Mouse (Mus musculus) liver, embryonic 15.5 days (tissue): ENCODE data around the gene Pdap1. TPM values are rescaled to one million over a fixed set of nuclear protein-coding genes. Genes with fewer than 3 reads are reported as not detected.
"Not testable (repeated sequence)": the region's sequence is repeated elsewhere in the genome, so short reads cannot be mapped to it uniquely, and the experiment has no call there.

Source experiments
- ATAC-seq: fragments of 200-750 bp; cut with Nextera tagmentation; 2 replicates; pipeline ENCODE4 v1.8.0; 2017; ENCODE audit warnings: moderate number of reproducible peaks, mild to moderate bottlenecking, moderate library complexity; ENCODE audit not compliant: insufficient read depth
- H3K27ac ChIP-seq: fragments of 300-500 bp; sonication (generic); replicated peaks from 2 replicates; pipeline ENCODE4 v1.5.1; 2015; ENCODE audit warnings: mild to moderate bottlenecking, inconsistent platforms
- H3K27me3 ChIP-seq: fragments of 300-500 bp; sonication (generic); 2 replicates; pipeline ENCODE4 v1.6.1; 2015; ENCODE audit warnings: mild to moderate bottlenecking, inconsistent platforms
- H3K36me3 ChIP-seq: fragments of 300-500 bp; sonication (generic); replicated peaks from 2 replicates; pipeline ENCODE4 v1.6.1; 2015; ENCODE audit warnings: moderate library complexity, mild to moderate bottlenecking, inconsistent platforms
- H3K4me1 ChIP-seq: fragments of 300-500 bp; sonication (generic); replicated peaks from 2 replicates; pipeline ENCODE4 v1.6.1; 2015; ENCODE audit warnings: inconsistent platforms
- H3K4me2 ChIP-seq: fragments of 300-500 bp; sonication (generic); 2 replicates; pipeline ENCODE4 v1.6.1; 2015; ENCODE audit warnings: moderate library complexity, mild to moderate bottlenecking, inconsistent platforms
- H3K4me3 ChIP-seq: fragments of 300-500 bp; sonication (generic); replicated peaks from 2 replicates; pipeline ENCODE4 v1.5.1; 2015; ENCODE audit warnings: mild to moderate bottlenecking, inconsistent platforms
- H3K9ac ChIP-seq: fragments of 300-500 bp; sonication (generic); 2 replicates; pipeline ENCODE4 v1.6.1; 2015; ENCODE audit warnings: moderate library complexity, mild to moderate bottlenecking, inconsistent platforms
- H3K9me3 ChIP-seq: fragments of 300-500 bp; sonication (generic); replicated peaks from 2 replicates; pipeline ENCODE4 v1.6.1; 2016; ENCODE audit warnings: inconsistent platforms
- WGBS: fragments of 180-500 bp; shearing (Covaris S2); methylation state at CpG from one replicate; pipeline ENCODE4 v1.1.7; 2015; ENCODE audit warnings: mixed read lengths; ENCODE audit not compliant: insufficient replicate concordance; 5-methylcytosine and 5-hydroxymethylcytosine counted together
- polyA plus RNA-seq: library from polyadenylated mRNA; unstranded; fragments of >200 nt; fragmentation: Nextera tagmentation; extraction: Ambion mirVana; gene quantifications from 2 replicates; pipeline ENCODE4 v1.2.1, GENCODE M21; 2015

Pdap1 gene
- polyA plus RNA-seq, 1 experiment from 2014 or later: 36.5 TPM

DNA sequence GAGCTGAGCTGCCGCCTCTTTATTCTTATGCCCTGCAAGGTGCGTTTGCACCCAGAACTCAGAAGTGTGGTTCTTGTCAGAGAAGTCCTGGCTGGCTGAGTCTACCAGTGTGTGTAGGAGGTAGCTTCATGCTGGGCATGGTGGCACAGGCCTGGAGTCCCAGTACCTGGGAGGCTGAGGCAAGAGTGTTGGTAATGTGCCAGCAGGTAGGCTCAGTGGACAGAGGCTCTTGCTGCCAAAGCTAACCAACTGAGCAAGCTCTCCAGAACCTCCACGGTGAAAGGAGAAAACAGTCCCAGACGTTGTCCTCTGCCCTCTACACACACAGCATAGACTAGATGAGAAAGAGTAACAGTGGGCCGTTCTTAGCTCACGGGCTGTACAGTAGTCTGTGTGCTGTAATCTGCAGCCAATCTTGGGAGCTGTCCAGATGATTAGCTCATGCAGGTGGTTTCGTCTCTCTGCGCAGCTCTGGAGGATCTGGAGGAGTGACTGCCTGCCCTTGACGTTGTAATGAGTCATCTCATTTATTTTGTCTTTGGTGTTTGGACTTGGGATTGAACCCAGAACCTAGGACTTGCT lies 34.3 kb downstream of the Pdap1 start:
- H3K9ac ChIP-seq: no peak overlapping the region
- no peaks in the 10 kb centered on the region for H3K9me3 ChIP-seq
- peaks cover 93% of the 10 kb centered on the region for H3K36me3 ChIP-seq
- 81% methylated on average over 9 of the region's 9 CpGs for WGBS
- no peak for ATAC-seq
- peaks cover 6% of the 10 kb centered on the region; the same call in 1 of the 2 replicates for H3K4me1 ChIP-seq
- H3K4me3 ChIP-seq: no peak overlapping the region
- H3K27me3 ChIP-seq: no peaks in the 10 kb centered on the region
- no peak overlapping the region for H3K4me2 ChIP-seq
- H3K27ac ChIP-seq: no peak overlapping the region

GRCm38 (mm10) chr5:145104328-145104727 lies 35.7 kb downstream of the Pdap1 start:
- Histone ChIP-seq H3K9me3 (no peaks in the 10 kb centered on the region), H3K36me3 (peaks cover 95% of the 10 kb centered on the region), H3K4me2 (no peak overlapping the region), H3K4me3 (no peak overlapping the region), H3K27me3 (no peaks in the 10 kb centered on the region), H3K4me1 (peaks cover 6% of the 10 kb centered on the region; the same call in 1 of the 2 replicates), H3K27ac (no peak overlapping the region), H3K9ac (no peak overlapping the region)
- 87% methylated on average over 9 of the region's 9 CpGs for WGBS
- no peak for ATAC-seq

DNA sequence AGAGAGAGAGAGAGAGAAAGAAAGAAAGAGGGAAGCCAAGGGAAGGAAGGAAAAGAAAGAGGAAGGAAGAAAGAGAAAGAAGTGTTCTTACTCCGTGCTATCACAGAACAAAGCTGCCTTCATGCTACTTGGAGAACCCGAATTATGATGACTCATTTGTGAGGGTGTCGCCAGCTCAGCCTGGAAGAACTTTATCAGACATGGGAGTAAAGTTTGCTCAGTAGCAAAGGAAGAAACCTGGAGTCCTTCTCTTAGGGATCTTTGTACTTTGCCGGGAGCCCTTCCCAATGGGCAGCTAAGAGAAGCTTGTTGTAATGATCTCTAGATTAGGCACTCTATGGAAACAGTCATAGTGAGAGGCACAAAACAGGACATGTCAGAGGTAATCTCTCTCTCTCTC lies 37.3 kb downstream of the Pdap1 start:
- peaks cover 95% of the 10 kb centered on the region for H3K36me3 ChIP-seq
- whole genome bisulfite sequencing: 41% methylated on average over 4 of the region's 4 CpGs

GRCm38 (mm10) chr5:145101451-145101850 lies 38.6 kb downstream of the Pdap1 start:
- ATAC-seq, H3K9me3 ChIP-seq, H3K27me3 ChIP-seq, H3K27ac ChIP-seq, H3K4me2 ChIP-seq, H3K4me1 ChIP-seq, H3K9ac ChIP-seq, H3K4me3 ChIP-seq: not testable (repeated sequence)
- 84% methylated on average over 11 of the region's 11 CpGs for WGBS
- H3K36me3 ChIP-seq: peaks cover 95% of the 10 kb centered on the region

More for the DNA sequence above, 37.3 kb downstream of the Pdap1 start:
- no peak overlapping the region for H3K9ac ChIP-seq
- no peaks in the 10 kb centered on the region for H3K27me3 ChIP-seq
- no peak overlapping the region for H3K27ac ChIP-seq
- ATAC-seq: no peak
- no peaks in the 10 kb centered on the region; the same call in 1 of the 2 replicates for H3K4me1 ChIP-seq
- H3K4me2 ChIP-seq: no peak overlapping the region
- no peaks in the 10 kb centered on the region for H3K9me3 ChIP-seq
- no peak overlapping the region for H3K4me3 ChIP-seq

DNA sequence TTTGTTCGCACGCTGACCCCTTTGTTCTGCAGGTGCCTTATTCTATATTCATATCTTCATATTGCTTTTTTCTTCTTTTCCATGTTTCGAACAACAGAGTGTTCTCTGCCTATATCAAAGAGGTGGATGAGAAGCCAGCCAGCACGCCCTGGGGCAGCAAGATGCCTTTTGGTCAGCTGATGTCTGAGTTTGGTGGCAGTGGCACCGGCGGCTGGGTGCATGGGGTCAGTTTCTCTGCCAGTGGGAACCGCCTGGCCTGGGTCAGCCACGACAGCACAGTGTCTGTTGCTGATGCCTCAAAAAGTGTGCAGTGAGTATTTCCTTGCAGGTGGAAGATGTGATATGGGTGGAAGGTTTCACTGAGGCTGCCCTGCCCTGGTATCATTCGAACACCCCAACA lies 39.1 kb downstream of the Pdap1 start:
- H3K9me3 ChIP-seq: no peaks in the 10 kb centered on the region
- H3K27me3 ChIP-seq: no peaks in the 10 kb centered on the region
- H3K27ac ChIP-seq: no peak overlapping the region
- no peak overlapping the region for H3K4me2 ChIP-seq
- no peaks in the 10 kb centered on the region; the same call in 1 of the 2 replicates for H3K4me1 ChIP-seq
- no peak for ATAC-seq
- H3K36me3 ChIP-seq: peaks cover 95% of the 10 kb centered on the region
- no peak overlapping the region for H3K4me3 ChIP-seq
- no peak overlapping the region for H3K9ac ChIP-seq
- WGBS: 83% methylated on average over 9 of the region's 9 CpGs

GRCm38 (mm10) chr5:145098340-145098821 lies 41.7 kb downstream of the Pdap1 start:
- WGBS: 57% methylated on average over 10 of the region's 10 CpGs
- Histone ChIP-seq H3K36me3 (peaks cover 95% of the 10 kb centered on the region), H3K27me3 (no peaks in the 10 kb centered on the region)

DNA sequence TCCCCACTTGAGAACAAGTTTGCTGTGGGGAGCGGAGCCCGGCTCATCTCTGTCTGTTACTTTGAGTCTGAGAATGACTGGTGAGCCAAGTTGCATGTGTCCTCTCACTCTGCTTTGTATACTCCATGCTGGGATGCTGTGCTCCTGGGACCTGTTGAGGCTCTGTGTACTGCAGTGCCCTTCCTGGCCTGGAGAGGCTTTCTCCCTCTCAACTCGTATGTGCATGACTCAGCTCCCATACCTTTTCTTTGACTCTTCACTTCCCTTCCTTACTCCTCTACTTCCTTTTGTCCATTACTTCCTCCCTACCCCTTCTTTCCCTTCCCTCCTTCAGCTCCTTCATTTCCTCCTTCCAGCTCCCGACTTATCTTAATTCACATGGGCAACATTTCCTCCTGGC lies 43.8 kb downstream of the Pdap1 start:
- Histone ChIP-seq H3K9me3 (no peaks in the 10 kb centered on the region), H3K27ac (no peak overlapping the region), H3K36me3 (peaks cover 95% of the 10 kb centered on the region), H3K4me1 (no peaks in the 10 kb centered on the region), H3K4me3 (no peak overlapping the region), H3K4me2 (no peak overlapping the region), H3K9ac (no peak overlapping the region), H3K27me3 (no peaks in the 10 kb centered on the region)
- WGBS: 70% methylated on average over 4 of the region's 4 CpGs
- ATAC-seq: no peak

More at GRCm38 (mm10) chr5:145098340-145098821, 41.7 kb downstream of the Pdap1 start:
- no peak for ATAC-seq
- H3K9ac ChIP-seq: no peak overlapping the region
- H3K4me3 ChIP-seq: no peak overlapping the region
- H3K27ac ChIP-seq: no peak overlapping the region
- H3K4me1 ChIP-seq: no peaks in the 10 kb centered on the region; the same call in 1 of the 2 replicates
- no peaks in the 10 kb centered on the region for H3K9me3 ChIP-seq
- H3K4me2 ChIP-seq: no peak overlapping the region

DNA sequence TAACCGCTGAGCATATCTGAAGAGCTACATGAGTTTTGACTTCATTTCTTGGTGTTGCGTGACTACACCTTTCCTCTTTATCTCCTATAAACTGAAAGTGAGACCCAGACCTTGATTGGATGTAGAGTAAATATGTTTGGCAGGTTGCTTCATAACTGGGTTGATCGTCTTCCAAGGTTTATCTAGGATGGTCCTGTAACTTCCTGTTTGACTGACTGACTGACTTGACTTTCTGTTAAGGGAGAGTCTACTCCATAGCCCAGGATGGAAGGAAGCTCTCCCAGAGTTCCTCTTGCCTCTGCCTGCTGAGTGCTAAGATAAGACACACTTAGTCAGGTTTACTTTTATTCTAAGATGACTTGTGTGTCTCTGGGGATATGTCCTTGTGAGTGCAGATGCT lies 50.2 kb downstream of the Pdap1 start:
- H3K27me3 ChIP-seq: no peaks in the 10 kb centered on the region
- H3K9ac ChIP-seq: no peak overlapping the region
- H3K27ac ChIP-seq: no peak overlapping the region
- no peak overlapping the region for H3K4me2 ChIP-seq
- no peaks in the 10 kb centered on the region for H3K9me3 ChIP-seq
- H3K36me3 ChIP-seq: peaks cover 48% of the 10 kb centered on the region
- no peak overlapping the region for H3K4me3 ChIP-seq
- WGBS: 47% methylated on average over 3 of the region's 3 CpGs
- peaks cover 17% of the 10 kb centered on the region for H3K4me1 ChIP-seq
- ATAC-seq: no peak

DNA sequence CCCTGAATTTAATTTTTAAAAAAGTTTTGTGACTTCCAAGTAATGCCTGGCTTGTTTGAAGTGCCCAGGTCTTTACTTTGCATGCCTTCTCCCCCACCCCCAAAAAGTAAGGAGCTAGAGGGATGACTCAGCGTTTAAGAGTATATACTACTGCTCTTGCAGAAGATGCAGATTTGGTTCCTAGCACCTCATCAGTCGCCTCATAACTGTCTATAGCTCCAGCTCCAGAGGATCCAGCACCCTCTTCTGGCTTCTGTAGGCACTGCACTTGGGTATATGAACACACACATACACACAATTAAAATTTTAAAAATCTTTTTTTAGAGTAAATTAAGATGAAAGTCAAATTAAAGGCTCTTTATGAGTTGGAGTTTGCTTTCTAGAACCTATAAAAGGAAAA lies 51.9 kb downstream of the Pdap1 start:
- H3K4me1 ChIP-seq: peaks cover 29% of the 10 kb centered on the region
- ATAC-seq: no peak
- H3K27ac ChIP-seq: no peak overlapping the region
- H3K9ac ChIP-seq: no peak overlapping the region
- 89% methylated on average over 2 of the region's 2 CpGs for WGBS
- no peaks in the 10 kb centered on the region for H3K27me3 ChIP-seq
- H3K9me3 ChIP-seq: no peaks in the 10 kb centered on the region
- peaks cover 32% of the 10 kb centered on the region for H3K36me3 ChIP-seq
- no peak overlapping the region for H3K4me3 ChIP-seq
- no peak overlapping the region for H3K4me2 ChIP-seq

GRCm38 (mm10) chr5:145084822-145085221 lies 55.2 kb downstream of the Pdap1 start:
- H3K4me1 ChIP-seq: peaks cover 32% of the 10 kb centered on the region
- peak overlapping the region; percentile 93 for H3K9ac ChIP-seq
- H3K27me3 ChIP-seq: no peaks in the 10 kb centered on the region
- H3K36me3 ChIP-seq: peaks cover 10% of the 10 kb centered on the region; the same call in 1 of the 2 replicates
- peak overlapping the region; percentile 94 for H3K4me3 ChIP-seq
- WGBS: 38% methylated on average over 2 of the region's 2 CpGs
- peak overlapping the region; percentile 85 for H3K4me2 ChIP-seq
- ATAC-seq: no peak
- no peaks in the 10 kb centered on the region for H3K9me3 ChIP-seq
- 0 out of 2 replicates have a peak overlapping the region, but pooled peaks have one; percentile 73 for H3K27ac ChIP-seq

GRCm38 (mm10) chr5:145083632-145084451 lies 56.2 kb downstream of the Pdap1 start, which contains the start of the genes Arpc1a and Kpna7:
TSS of gene Arpc1a (plus strand) at chr5:145083830.
TSS of gene Kpna7 (minus strand) at chr5:145084030.
- under 1% methylated on average over 54 of the region's 54 CpGs for WGBS
- no peaks in the 10 kb centered on the region for H3K9me3 ChIP-seq
- no peaks in the 10 kb centered on the region for H3K27me3 ChIP-seq
- peak within 1 kb of the TSS; percentile 93 for H3K9ac ChIP-seq
- peaks cover 10% of the 10 kb centered on the region; the same call in 1 of the 2 replicates for H3K36me3 ChIP-seq
- peak within 1 kb of the TSS; percentile 73 for H3K27ac ChIP-seq
- H3K4me3 ChIP-seq: peak within 1 kb of the TSS; percentile 94
- H3K4me2 ChIP-seq: peak within 1 kb of the TSS; percentile 85
- peaks cover 26% of the 10 kb centered on the region for H3K4me1 ChIP-seq
- ATAC-seq: peak; percentile 97
